Mouse (Mus musculus) bone marrow, adult 2 months (tissue): ENCODE measurements around the gene Mrps11.
A peak's percentile ranks its signal among the peaks of the same experiment; 100 is the strongest.

Source experiments
- CTCF ChIP-seq: fragments of 200-500 bp; IDR thresholded peaks from 2 replicates; pipeline ENCODE4 v1.5.1; 2011; ENCODE audit warnings: low read length, control low read depth; ENCODE audit not compliant: control insufficient read depth, insufficient read depth
- POLR2A ChIP-seq: fragments of 200-500 bp; IDR thresholded peaks from 2 replicates; pipeline ENCODE4 v1.6.1; 2011; ENCODE audit warnings: low read depth, mild to moderate bottlenecking, control low read depth, low read length, borderline replicate concordance; ENCODE audit not compliant: control insufficient read depth

- TF ChIP-seq CTCF (peak; percentile 79), POLR2A (no peak)
Observed at GRCm38 (mm10) chr7:78791359-78792222, 8.7 kb downstream of the Mrps11 start.
